Mouse (Mus musculus) kidney, postnatal 0 days (tissue): ENCODE results near the gene Mtx1. TPM values are rescaled to one million over a fixed set of nuclear protein-coding genes. Genes with fewer than 3 reads are reported as not detected.

Experiments
- ATAC-seq: fragments of 200-750 bp; cut with Nextera tagmentation; replicated peaks from 2 replicates; pipeline ENCODE4 v1.8.0; 2017; ENCODE audit warnings: low read depth, moderate number of reproducible peaks, moderate TSS enrichment, moderate library complexity; ENCODE audit not compliant: low FRiP score
- DNase-seq: peaks from one replicate; pipeline ENCODE4 v3.0.0-alpha.2; 2016; ENCODE audit warnings: low spot score
- H3K27ac ChIP-seq: fragments of 300-500 bp; sonication (generic); 2 replicates; pipeline ENCODE4 v1.5.1; 2014; ENCODE audit warnings: mild to moderate bottlenecking
- H3K27me3 ChIP-seq: fragments of 300-500 bp; sonication (generic); 2 replicates; pipeline ENCODE4 v1.6.1; 2014; ENCODE audit warnings: low read length, mixed read lengths; ENCODE audit not compliant: insufficient read depth
- H3K36me3 ChIP-seq: fragments of 300-500 bp; sonication (generic); 2 replicates; pipeline ENCODE4 v1.6.1; 2014; ENCODE audit warnings: low read length, mixed read lengths; ENCODE audit not compliant: insufficient read depth
- H3K4me1 ChIP-seq: fragments of 300-500 bp; sonication (generic); replicated peaks from 2 replicates; pipeline ENCODE4 v1.6.1; 2014; ENCODE audit warnings: antibody characterized with exemption, low read length, mixed read lengths; ENCODE audit not compliant: insufficient read depth
- H3K4me2 ChIP-seq: fragments of 300-500 bp; sonication (generic); 2 replicates; pipeline ENCODE4 v1.6.1; 2014; ENCODE audit warnings: mild to moderate bottlenecking, low read length, moderate library complexity, mixed read lengths
- H3K4me3 ChIP-seq: fragments of 300-500 bp; sonication (generic); replicated peaks from 2 replicates; pipeline ENCODE4 v1.5.1; 2014; ENCODE audit warnings: low read depth, low read length
- H3K9ac ChIP-seq: fragments of 300-500 bp; sonication (generic); 2 replicates; pipeline ENCODE4 v1.6.1; 2014; ENCODE audit warnings: low read depth, low read length
- H3K9me3 ChIP-seq: fragments of 300-500 bp; sonication (generic); replicated peaks from 2 replicates; pipeline ENCODE4 v1.6.1; 2016; ENCODE audit warnings: low read length, inconsistent platforms, mixed read lengths
- CTCF ChIP-seq: IDR thresholded peaks from 2 replicates; pipeline ENCODE4 v1.5.1; 2016; ENCODE audit warnings: antibody characterized with exemption, low read depth, mild to moderate bottlenecking, moderate library complexity
- WGBS: fragments of 180-500 bp; shearing (Covaris S2); extraction: QIAGEN DNeasy Blood & Tissue Kit; methylation state at CpG from one replicate; pipeline ENCODE4 v1.1.7; 2014; 5-methylcytosine and 5-hydroxymethylcytosine counted together
- polyA plus RNA-seq: library from polyadenylated mRNA; unstranded; fragments of >200 nt; fragmentation: Nextera tagmentation; extraction: Ambion mirVana; gene quantifications from 2 replicates; pipeline ENCODE4 v1.2.1, GENCODE M21; 2015

Gene Mtx1
- polyA plus RNA-seq, 1 experiment from 2014 or later, result 200 TPM

- Histone ChIP-seq H3K36me3 (no peaks in the 10 kb centered on the region), H3K9ac (0 out of 2 replicates have a peak overlapping the region, but pooled peaks have one; percentile 31), H3K4me1 (peaks cover 12% of the 10 kb centered on the region; the same call in 1 of the 2 replicates), H3K27me3 (no peaks in the 10 kb centered on the region), H3K4me2 (no peak overlapping the region), H3K9me3 (no peaks in the 10 kb centered on the region), H3K27ac (peak overlapping the region; percentile 77), H3K4me3 (no peak overlapping the region)
- 60% methylated on average over 14 of the region's 14 CpGs for WGBS
- DNase-seq, result peak; percentile 11
- peak; percentile 44 for ATAC-seq
- peak; percentile 35; the same call in 1 of the 2 replicates for TF ChIP-seq CTCF
These were observed 6.7 kb upstream of the Mtx1 start for GRCm38 (mm10) chr3:89233562-89234110.

GRCm38 (mm10) chr3:89232614-89233013 lies 5.7 kb upstream of the Mtx1 start:
- 61% methylated on average over 6 of the region's 6 CpGs for WGBS
- DNase-seq (no peak), ATAC-seq (no peak)
- no peaks in the 10 kb centered on the region for H3K36me3 ChIP-seq
- no peak overlapping the region for H3K4me3 ChIP-seq
- no peaks in the 10 kb centered on the region for H3K9me3 ChIP-seq
- peak overlapping the region; percentile 77; the same call in 1 of the 2 replicates for H3K27ac ChIP-seq
- H3K9ac ChIP-seq, result no peak overlapping the region
- H3K27me3 ChIP-seq, result no peaks in the 10 kb centered on the region
- peaks cover 13% of the 10 kb centered on the region; the same call in 1 of the 2 replicates for H3K4me1 ChIP-seq
- H3K4me2 ChIP-seq, result peak overlapping the region; percentile 69; the same call in 1 of the 2 replicates
- TF ChIP-seq CTCF, result no peak

- H3K9ac ChIP-seq, result no peak overlapping the region
- no peak for ATAC-seq
- no peaks in the 10 kb centered on the region for H3K9me3 ChIP-seq
- no peaks in the 10 kb centered on the region for H3K36me3 ChIP-seq
- no peak for TF ChIP-seq CTCF
- H3K27ac ChIP-seq, result no peak overlapping the region
- H3K27me3 ChIP-seq, result no peaks in the 10 kb centered on the region
- 0 out of 2 replicates have a peak overlapping the region, but pooled peaks have one; percentile 4 for H3K4me3 ChIP-seq
- 73% methylated on average over 16 of the region's 16 CpGs for WGBS
- H3K4me2 ChIP-seq, result peak overlapping the region; percentile 69
- H3K4me1 ChIP-seq, result peaks cover 18% of the 10 kb centered on the region
- DNase-seq, result no peak
These were observed 4.9 kb upstream of the Mtx1 start for GRCm38 (mm10) chr3:89231772-89232275.

- no peak for TF ChIP-seq CTCF
- H3K27me3 ChIP-seq, result no peaks in the 10 kb centered on the region
- H3K27ac ChIP-seq, result no peak overlapping the region
- no peaks in the 10 kb centered on the region for H3K36me3 ChIP-seq
- H3K4me2 ChIP-seq, result peak overlapping the region; percentile 69
- H3K4me1 ChIP-seq, result peaks cover 23% of the 10 kb centered on the region
- 0 out of 2 replicates have a peak overlapping the region, but pooled peaks have one; percentile 4 for H3K4me3 ChIP-seq
- H3K9me3 ChIP-seq, result no peaks in the 10 kb centered on the region
- WGBS, result 57% methylated on average over 7 of the region's 7 CpGs
- ATAC-seq, result no peak
- DNase-seq, result no peak
- H3K9ac ChIP-seq, result no peak overlapping the region
These were observed 4.5 kb upstream of the Mtx1 start for GRCm38 (mm10) chr3:89231345-89231744.

GRCm38 (mm10) chr3:89230561-89230960 lies 3.7 kb upstream of the Mtx1 start:
- Histone ChIP-seq H3K36me3 (no peaks in the 10 kb centered on the region), H3K27me3 (no peaks in the 10 kb centered on the region), H3K4me3 (no peak overlapping the region), H3K9me3 (no peaks in the 10 kb centered on the region), H3K27ac (no peak overlapping the region), H3K4me2 (peak overlapping the region; percentile 69), H3K4me1 (peaks cover 27% of the 10 kb centered on the region), H3K9ac (no peak overlapping the region)
- 91% methylated on average over 2 of the region's 2 CpGs for WGBS
- no peak for TF ChIP-seq CTCF
- DNase-seq, result no peak
- no peak for ATAC-seq

- Histone ChIP-seq H3K4me3 (peak overlapping the region; percentile 33), H3K27me3 (no peaks in the 10 kb centered on the region), H3K4me2 (peak overlapping the region; percentile 69), H3K9me3 (no peaks in the 10 kb centered on the region), H3K36me3 (no peaks in the 10 kb centered on the region), H3K27ac (peak overlapping the region; percentile 85), H3K4me1 (peaks cover 27% of the 10 kb centered on the region), H3K9ac (peak overlapping the region; percentile 31; the same call in 1 of the 2 replicates)
- 39% methylated on average over 4 of the region's 4 CpGs for WGBS
- no peak for TF ChIP-seq CTCF
- DNase-seq (no peak), ATAC-seq (no peak)
These were observed 2.4 kb upstream of the Mtx1 start for GRCm38 (mm10) chr3:89229276-89229675.
